Mouse (Mus musculus) layer of hippocampus, adult 9-10 months (tissue): ENCODE measurements around the gene Cux1.

ENCODE experiments used
- DNase-seq: peaks from one replicate; pipeline ENCODE4 v3.0.0; 2022; ENCODE audit warnings: low spot score

Cux1 gene

GRCm38 (mm10) chr5:136536753-136537152 is 30.5 kb downstream of the Cux1 start:
- DNase-seq, result no peak

- no peak for DNase-seq
Observed at GRCm38 (mm10) chr5:136535976-136536725, 31.1 kb downstream of the Cux1 start.

DNA sequence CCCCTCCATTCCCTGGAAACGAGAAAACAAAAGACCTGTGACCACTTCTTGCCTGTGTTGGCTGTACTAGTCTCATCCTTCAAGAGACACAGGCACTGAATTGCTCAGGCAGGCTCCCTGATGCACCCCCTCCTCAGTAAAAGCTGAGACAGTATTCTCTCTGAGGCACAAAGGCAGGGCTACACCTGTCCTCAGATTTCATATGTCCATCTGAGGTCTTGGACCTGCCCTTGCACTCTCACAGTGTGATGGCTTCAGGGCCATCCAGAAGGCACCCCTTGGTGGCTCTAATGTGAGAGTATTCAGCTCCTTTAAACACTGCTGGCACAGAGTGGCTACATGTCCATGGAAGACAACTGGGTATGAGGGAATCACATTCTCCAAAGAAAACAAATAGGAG is 32.1 kb downstream of the Cux1 start:
- DNase-seq, result no peak

GRCm38 (mm10) chr5:136533371-136534276 is 33.7 kb downstream of the Cux1 start:
- DNase-seq, result no peak

GRCm38 (mm10) chr5:136531674-136532365 is 35.5 kb downstream of the Cux1 start:
- DNase-seq, result no peak

GRCm38 (mm10) chr5:136530931-136531330 is 36.4 kb downstream of the Cux1 start:
- no peak for DNase-seq

GRCm38 (mm10) chr5:136529165-136529564 is 38.1 kb downstream of the Cux1 start:
- DNase-seq, result no peak

DNA sequence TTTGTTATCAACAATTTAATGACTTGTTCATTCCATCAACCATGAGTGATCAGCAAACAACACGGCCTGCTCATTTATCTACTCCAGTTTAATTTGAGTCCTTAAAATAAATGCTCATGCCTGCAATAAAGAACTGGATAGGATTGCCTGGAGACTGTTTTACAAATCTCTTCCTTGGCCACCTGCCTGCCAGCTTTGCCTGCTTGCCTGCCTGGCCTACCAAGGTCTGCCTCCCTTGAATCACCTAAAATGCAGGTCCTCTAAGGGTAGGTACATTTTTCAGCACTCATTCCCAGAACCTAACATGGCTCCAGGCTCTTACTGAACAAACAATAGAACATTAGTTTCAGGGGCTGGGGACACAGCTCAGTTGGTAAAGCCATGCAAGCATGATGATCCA is 39.4 kb downstream of the Cux1 start:
- DNase-seq, result no peak

GRCm38 (mm10) chr5:136526545-136526909 is 40.8 kb downstream of the Cux1 start:
- no peak for DNase-seq

DNA sequence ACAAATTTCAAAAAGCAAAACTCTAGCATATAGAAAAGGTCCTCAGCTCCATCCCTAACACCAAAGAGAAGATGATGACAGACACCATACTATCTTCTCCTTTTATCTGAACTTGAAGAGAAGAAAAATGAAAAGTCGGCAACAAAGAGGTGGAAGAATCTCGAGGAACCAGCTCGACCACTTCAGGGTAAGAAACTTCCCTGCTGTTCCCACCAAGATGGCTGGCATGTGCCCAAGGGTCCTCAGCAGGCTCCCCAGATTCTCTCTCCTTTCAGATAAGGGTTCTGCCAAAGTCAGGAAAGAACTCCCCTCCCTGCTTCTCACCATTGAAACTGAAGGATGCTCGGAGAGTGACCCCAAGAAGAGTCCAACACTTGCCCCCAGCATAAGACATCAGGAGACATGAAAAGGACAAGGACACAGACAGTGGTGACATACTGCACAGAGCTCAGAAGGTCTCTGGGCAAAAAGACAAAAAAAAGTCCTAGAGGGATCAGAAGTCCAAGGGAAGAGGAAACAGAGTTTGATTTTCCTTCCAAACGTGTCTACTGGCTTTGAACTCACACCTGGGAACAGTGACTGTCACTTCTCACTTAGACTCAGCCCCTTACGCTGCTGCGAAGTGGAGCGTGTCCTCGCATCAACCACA is 41.3 kb downstream of the Cux1 start:
- no peak for DNase-seq

DNA sequence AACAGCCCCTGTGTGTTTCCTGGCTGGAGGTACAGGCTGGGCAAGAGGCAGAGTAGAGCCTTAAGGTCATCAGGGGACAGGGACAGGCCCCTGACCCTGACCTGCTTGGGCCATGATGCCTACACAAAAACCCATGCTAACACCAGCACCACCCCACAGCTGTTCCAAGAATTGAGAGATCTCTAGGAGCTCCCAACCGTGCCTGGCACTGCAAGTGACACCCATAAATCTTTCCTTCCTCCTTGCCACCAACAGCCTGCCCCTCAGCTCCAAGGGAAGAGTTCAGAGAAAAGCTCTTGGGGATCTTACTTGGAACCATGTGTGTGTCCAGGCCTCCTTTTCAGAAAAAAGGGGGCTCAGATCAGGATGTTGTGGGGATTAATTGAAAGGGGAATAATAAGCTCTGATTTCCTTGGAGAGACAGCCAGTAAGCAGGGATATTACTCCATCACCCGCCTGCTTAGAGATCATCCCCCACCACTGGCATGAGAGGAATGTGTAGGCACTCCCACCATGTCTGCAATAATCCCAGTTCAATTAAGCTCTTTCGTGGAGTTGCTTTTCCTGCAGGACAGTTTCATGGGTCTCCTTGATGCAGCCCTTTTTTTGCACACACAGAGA is 44.3 kb downstream of the Cux1 start:
- no peak for DNase-seq

GRCm38 (mm10) chr5:136521656-136522055 is 45.6 kb downstream of the Cux1 start:
- no peak for DNase-seq

- DNase-seq, result no peak
Observed at GRCm38 (mm10) chr5:136518648-136519437, 48.4 kb downstream of the Cux1 start.

- DNase-seq, result no peak
Observed at GRCm38 (mm10) chr5:136517510-136517909, 49.8 kb downstream of the Cux1 start.

- DNase-seq, result no peak
Observed at GRCm38 (mm10) chr5:136516593-136516992, 50.7 kb downstream of the Cux1 start.

DNA sequence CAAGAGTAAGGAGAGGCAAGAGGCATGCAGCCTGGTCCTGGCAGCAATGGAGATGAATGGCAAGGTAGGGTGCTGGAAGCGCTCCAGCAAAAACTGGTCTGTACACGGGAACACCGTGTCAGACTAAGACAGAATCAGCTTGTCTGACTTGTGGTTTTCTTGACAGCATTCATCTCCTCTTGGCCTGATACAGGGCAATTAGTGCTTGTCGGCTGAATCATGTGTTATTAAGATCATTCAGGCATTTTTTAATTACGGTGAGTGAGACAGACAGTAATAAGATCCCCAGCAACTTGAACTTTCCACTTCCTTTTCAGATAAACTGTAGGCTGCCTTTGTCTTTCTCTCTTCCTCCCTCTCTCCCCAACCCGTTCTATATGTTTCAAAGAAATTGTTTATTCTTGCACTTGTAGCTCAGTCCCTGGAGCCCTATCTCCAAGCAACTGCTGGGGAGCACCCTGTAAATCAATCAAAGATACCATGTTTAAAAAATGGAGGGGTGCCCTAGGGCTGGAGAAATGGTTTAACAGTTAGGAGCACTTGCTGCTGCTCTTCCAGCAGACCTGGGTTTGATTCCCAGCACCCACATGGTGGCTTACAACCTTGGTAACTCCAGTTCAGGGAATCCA is 53.1 kb downstream of the Cux1 start:
- DNase-seq, result no peak

DNA sequence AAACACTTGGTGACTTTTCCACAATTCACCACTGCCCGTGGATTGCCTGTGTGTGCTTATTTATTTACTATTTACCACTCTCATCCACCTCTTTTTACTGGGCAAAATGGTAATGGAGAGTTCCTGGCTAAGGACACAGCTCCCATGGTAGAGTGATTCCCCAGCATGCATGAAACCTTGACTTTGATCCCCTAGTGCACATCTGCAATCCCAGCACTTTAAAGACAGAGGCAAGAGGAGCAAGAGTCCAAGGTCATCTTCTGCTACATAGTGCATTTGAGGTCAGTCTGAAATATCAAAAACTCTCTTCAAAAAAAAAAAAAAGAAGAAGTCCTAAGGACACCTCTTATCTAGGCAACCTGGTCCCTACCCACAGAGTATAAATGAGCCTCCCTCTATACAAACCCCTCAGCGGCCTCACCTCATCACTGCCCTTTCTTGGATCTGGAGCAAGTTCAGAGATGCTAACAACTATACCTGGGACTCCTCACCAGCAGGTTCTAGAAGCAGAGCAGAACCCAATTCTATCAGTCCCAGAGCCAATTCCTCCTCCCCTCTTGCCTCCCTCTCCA is 55.1 kb downstream of the Cux1 start:
- DNase-seq, result no peak

- no peak for DNase-seq
Observed at GRCm38 (mm10) chr5:136511378-136511777, 55.9 kb downstream of the Cux1 start.

DNA sequence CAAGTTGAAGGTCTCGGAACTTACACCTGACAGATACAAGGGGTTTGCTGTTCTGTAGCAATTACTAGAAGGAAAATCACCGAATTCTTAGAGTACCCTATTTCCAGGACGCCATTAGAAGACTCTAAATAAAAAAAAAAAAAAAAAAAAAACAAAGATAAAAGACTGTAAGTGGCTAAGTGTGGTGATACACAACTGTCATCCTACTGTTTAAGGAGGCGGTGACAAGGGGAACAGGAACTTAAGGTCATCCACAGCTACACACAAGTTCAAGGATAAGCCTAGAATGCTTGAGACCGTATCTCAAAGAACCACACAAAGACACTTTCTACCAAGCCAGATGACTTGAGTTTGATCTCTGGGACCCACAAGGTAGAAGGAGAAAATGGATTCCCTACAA is 56.7 kb downstream of the Cux1 start:
- no peak for DNase-seq

DNA sequence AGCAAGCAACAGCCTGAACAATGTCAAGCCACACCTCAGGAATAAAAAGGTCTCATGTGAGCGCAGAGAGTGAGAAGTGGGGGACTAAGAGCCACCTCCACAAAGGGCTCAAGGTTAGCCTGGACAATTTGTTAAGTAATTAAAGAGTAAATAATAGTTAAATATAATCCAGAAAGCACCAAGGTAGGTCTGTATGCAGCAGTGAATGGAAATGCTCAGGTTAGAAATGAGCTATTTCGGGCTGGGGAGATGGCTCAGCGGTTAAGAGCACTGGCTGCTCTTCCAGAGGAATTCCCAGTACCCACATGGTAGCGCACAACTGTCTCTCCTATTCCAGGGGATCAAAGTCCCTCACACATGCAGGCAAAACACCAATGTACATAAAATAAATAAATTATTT is 59.7 kb downstream of the Cux1 start:
- DNase-seq, result no peak
